Mouse (Mus musculus): ENCODE results near the gene Il31ra.
A peak's percentile ranks its signal among the peaks of the same experiment; 100 is the strongest.

The Il31ra gene

GRCm38 (mm10) chr13:112560554-112561138, 33.5 kb downstream of the Il31ra start:
- no peak for DNase-seq (ENCODE audit: low read depth, low spot score)

DNA sequence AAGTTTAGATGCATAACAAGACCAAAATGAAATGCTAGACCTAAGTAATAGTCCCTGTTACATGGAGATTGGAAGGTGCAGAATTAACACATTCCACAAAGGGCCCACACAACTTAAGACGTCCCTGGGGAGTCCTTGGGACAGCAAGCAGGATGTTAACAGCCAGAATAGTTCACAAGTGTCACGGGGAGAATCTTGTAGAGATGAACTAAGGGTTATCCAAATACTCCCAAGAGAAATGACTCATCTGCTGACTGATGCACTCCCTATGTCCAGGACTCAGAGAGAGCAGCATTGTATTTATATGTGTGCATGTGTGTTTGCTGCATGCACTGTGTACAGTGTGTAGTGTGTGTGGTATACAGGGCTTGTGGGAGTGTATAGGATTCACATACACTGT, 37.7 kb downstream of the Il31ra start:
- DNase-seq (ENCODE audit: low read depth, low spot score): no peak

DNA sequence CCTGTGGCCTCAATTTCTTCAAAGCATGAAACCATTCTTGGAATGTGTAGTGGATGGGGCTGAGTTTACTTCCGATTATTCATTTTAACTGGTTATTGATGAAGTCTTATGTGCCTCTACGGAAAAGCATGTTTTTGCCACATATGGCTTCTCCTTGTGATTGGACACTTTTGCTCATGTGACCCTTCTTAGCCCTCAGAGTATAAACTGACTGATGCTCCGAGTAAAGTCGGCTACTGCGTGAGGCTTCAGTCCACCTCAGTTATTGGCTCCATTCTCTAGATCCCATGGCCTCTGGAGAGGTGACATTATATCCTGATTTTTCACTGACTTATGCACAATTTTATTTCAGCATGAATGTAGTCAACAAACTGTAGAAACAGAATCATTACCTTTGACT, 40.9 kb downstream of the Il31ra start:
- no peak for DNase-seq (ENCODE audit: low read depth, low spot score)

GRCm38 (mm10) chr13:112551641-112552548, 42.3 kb downstream of the Il31ra start:
- no peak for DNase-seq (ENCODE audit: low read depth, low spot score)

DNA sequence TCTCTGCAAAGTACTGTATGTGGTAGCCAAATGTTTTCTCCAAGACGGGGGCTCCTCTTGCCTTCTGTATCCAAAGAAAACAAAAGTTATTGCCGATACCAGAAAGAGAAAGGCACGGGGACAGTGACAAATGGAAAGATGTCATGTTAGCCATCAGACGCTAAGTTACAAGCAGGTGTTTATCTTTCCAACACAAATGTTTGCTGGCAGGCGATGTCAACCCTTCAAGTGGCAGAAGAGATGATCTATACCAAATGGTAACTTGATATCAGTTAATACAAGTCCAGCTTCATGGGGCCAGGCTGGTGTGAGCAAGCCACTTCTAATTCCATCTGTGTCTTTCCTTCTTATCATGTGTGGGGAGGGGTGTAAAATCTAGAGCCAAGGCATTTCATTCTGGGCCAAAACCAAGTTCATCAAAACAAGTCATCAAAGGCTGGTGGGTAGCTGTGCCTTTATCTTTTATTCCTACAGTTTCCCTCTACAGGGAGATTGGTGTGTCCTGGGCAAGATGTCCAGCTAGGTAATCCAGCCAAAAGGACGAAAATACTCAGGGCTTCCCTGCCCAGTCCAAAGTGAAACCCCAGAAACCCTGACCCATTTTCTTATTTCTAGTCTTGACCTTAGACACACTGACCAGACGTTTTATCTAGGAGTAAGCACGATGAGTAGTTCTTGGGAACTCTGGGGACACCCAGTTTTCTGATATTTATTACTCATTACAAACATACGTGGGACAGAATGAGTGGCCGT, 52.8 kb downstream of the Il31ra start:
- DNase-seq (ENCODE audit: low read depth, low spot score): no peak

DNA sequence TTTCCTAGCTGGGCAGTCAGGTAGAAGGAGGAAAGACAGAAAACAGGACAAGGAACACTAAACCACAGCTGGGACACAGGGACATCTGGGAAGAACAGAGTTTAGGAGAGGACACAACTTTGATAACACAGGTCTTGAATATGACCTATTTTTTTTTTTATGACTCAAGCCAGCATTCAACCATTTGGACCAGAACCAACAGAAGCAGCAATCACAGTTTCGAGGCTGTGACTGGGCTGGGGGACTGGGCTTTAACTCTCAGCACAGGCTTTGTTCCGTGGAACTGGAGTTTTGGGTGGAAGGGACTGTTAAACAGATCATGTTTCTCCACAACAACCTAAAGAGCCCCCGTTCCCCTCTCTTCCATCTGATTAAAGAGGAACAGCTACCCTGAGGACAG, 53.5 kb downstream of the Il31ra start:
- no peak for DNase-seq (ENCODE audit: low read depth, low spot score)

- no peak for DNase-seq (ENCODE audit: low read depth, low spot score)
These were observed 57.1 kb downstream of the Il31ra start for GRCm38 (mm10) chr13:112537065-112537464.

DNA sequence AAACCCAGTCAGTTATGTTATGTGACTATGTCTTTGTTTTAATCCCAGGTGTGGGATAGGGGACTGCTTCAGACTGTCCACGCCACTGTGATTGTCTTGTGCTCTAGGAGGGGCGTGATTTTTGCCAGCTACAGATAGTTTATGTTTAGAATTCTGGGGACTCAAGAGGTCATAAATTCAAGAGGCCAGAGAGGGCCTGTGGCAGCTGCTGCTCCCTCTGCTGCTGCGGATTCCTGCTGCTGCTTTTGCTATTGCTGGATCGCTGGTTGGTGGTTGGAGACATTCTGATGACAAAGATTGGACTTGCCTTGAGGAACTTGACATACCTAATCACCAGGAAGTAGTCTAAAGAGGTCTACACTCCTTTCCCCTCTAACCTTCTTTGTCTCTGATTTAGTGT, 57.5 kb downstream of the Il31ra start:
- DNase-seq (ENCODE audit: low read depth, low spot score): no peak

GRCm38 (mm10) chr13:112533556-112533955, 60.6 kb downstream of the Il31ra start:
- no peak for DNase-seq (ENCODE audit: low read depth, low spot score)

DNA sequence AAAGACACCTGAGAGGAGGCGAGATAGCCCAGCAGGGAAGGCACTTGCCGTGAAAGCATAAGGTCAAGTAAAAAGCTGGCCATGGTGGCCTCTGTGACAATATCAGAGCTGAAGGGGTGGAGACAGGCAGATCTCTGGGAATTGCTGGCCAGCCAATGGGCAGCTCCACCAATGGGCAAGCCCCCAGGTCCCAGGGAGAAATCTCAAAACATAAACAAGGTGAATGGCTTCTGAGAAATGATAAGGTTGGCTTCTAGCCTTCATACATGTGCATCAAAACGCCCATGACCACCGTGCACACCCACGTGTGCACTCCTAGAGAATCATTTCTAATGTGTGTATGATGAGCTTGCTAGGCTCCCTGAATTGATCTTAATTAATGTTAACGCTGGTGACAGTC, 61.9 kb downstream of the Il31ra start:
- DNase-seq (ENCODE audit: low read depth, low spot score): no peak

DNA sequence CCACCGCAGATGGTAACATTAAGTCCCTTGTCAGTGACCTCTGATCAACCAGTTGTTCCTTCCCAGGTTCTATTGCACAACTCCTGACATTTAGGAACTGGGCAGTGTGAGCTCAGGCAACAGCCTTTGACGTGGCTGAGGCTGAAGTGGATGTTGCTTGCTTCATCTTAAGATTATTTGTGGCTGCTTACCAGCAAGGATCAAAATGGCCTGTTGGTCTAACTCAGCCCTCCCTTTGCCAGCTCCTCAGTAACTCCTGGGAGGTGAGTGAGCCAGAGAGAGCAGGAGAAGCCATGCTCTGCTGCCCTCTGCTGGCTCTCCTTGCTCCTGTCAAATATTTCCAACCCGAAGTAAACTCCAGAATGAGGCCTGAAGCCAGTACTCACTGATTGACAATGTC, 64.3 kb downstream of the Il31ra start:
- DNase-seq (ENCODE audit: low read depth, low spot score): peak; percentile 80

GRCm38 (mm10) chr13:112527186-112527585, 67.0 kb downstream of the Il31ra start:
- no peak for DNase-seq (ENCODE audit: low read depth, low spot score)

DNA sequence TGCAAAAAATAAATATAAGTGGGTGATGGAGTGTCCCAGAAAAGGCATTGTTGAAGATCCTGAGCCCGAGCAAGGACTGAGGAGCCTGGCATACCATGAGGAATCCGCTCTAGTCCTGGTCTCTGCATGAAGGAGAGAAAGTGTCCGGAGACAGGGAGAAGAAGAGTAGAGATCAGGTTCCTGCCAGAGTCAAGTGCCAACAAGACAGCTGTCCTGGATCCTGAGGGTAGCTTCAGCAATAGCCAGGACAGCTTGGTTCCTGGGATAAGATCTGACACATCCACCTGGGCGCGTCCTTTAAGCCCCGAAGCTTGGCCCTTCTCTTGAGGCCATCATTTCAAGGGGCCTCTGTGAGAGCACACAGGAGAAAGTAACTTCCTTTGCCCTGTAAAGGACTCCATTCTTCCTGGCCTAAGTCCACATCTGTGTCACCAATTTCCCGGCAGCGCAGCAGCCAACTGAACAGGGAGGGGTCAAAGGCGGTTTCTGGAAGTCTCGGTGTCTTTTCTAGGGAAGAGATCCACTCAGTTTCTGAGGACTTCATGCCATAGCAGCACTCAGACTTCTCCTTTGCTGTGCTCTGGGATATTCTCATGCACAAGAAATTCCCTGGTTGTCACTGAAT, 70.7 kb downstream of the Il31ra start:
- DNase-seq (ENCODE audit: low read depth, low spot score): no peak

DNA sequence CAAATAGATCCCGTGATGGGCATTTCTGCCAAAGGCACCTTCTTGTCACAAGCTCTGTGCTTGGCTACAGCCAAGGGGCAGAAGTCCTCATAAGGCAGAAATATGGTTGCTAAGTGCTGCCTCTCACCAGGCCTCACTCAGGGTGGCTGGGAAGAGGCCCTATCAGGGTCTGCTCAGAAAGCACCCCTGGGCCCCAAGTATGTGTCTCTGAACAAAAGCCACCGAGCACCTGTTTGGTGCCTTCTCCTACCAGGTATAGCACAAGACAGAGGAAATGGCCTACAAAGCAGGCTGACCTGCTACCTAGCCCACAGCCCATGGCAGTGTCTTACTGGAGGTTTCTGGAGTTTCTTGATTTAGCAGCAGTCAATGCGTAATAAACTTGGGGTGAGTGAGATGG, 71.3 kb downstream of the Il31ra start:
- DNase-seq (ENCODE audit: low read depth, low spot score): no peak

GRCm38 (mm10) chr13:112522261-112522660, 71.9 kb downstream of the Il31ra start:
- no peak for DNase-seq (ENCODE audit: low read depth, low spot score)

DNA sequence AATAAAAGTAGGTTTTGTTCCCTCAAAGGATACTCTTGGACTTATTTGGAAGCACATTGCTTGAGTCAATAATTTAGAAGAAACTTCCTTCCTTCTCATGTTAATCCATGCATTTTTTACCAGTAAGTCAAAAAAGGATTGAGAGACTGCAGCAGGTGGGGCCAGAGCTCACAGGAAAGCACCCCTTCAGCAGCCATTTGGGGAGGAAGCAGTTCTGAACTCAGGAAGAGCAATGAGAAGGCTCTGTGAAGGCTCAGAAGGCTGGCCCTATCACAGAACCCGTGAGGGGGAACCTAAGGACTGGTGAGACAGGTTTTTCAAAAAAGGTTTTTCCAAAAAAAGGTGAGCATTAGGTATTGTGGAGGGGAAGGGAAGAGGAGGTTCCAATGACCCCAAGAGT, 79.6 kb downstream of the Il31ra start:
- no peak for DNase-seq (ENCODE audit: low read depth, low spot score)

GRCm38 (mm10) chr13:112512824-112513223, 81.3 kb downstream of the Il31ra start:
- DNase-seq (ENCODE audit: low read depth, low spot score): no peak

- DNase-seq (ENCODE audit: low read depth, low spot score): no peak
These were observed 82.3 kb downstream of the Il31ra start for GRCm38 (mm10) chr13:112511810-112512209.

DNA sequence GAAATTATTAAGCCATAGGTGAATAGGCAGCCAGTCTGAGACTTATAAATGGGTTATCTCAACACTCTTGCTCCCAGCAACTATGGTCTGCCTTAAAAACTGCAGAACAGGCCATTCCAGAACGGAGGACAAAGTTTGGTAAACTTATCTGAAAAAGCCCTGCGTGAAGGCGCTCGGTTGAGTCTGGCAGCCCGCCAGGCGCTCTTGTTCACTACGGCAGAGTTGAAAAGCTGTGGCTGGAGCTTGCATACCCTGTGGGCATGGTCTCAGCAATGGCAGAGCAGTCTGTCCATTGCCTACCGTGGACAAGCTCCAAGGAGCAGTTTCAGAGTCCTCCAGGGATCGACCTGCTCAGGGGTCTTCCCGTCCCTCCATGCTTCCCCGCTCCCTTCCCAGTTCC, 82.9 kb downstream of the Il31ra start:
- no peak for DNase-seq (ENCODE audit: low read depth, low spot score)

GRCm38 (mm10) chr13:112510437-112511212, 83.5 kb downstream of the Il31ra start:
- DNase-seq (ENCODE audit: low read depth, low spot score): no peak

DNA sequence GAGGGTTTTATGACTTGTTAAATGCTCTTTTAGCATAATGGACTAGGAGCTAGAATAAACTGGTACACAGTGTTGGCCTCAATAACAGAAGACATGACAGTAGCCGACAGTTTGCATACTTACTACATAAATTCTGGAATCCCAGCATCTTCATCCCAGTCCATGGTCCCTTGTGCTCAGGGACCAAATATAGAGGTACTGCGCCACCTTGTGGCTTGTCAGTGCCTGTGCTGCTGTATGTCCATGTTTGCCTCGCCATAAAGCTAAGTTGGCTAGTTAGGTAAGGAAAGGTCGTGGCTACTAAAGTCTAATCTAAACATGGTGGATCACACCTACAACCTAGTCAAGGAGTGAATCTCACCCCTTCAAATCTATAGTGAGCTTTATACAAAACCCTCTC, 84.7 kb downstream of the Il31ra start:
- DNase-seq (ENCODE audit: low read depth, low spot score): peak; percentile 78
